In the genomic region with DNA sequence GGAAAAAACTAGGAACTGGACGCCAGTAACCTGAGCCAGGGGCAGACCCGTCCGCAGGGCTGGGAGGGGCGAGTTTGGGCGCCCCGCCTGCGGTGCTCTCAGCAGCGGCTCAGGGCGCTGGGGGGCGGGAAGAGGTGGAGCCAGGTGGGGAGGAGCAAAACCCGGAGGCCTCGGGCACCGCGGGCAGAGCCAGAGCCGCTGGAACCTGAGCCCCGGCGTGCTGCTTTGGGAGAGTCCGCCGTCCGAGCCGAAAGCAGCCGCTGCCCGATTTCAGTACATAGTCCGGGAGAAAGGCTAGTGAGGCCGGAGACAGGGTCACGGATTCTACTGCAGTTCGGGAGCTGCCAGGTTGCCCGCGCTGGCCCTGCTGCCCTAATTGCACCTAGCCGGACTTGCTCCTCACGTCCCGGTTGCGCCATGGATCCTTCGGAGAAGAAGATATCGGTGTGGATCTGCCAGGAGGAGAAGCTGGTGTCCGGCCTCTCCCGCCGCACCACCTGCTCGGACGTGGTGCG, we compare ENCODE assay signal across 7 mouse cellular contexts. TPM values are rescaled to one million over a fixed set of nuclear protein-coding genes. Genes with fewer than 3 reads are reported as not detected.
A peak's percentile ranks its signal among the peaks of the same experiment; 100 is the strongest.
DNase-seq lines count a peak whose midpoint lies in the region; ATAC-seq and TF ChIP-seq lines count a peak whose summit lies in the region.

A gene (plus strand): TSS at position 186 of the 515 bp plus-strand sequence.

- peak within 1 kb of the TSS; percentile 79 for H3K27ac ChIP-seq in gastrocnemius, adult 2 months
- H3K27ac ChIP-seq in hindbrain, embryonic 12.5 days: no peak within 1 kb of the TSS
- H3K27ac ChIP-seq in limb, embryonic 10.5 days: peak within 1 kb of the TSS; percentile 63
- no peak within 1 kb of the TSS for H3K27ac ChIP-seq in small intestine, adult 2 months (ENCODE audit: insufficient read depth, low read depth, low read length)

- WGBS in hindbrain, embryonic 12.5 days: under 1% methylated on average over 41 of the region's 41 CpGs
- WGBS in limb, embryonic 10.5 days: under 1% methylated on average over 41 of the region's 41 CpGs
- WGBS in small intestine, adult 2 months: 1% methylated on average over 41 of the region's 41 CpGs

- no peaks in the 10 kb centered on the region for H3K36me3 ChIP-seq in hindbrain, embryonic 12.5 days
- H3K36me3 ChIP-seq in limb, embryonic 10.5 days: no peaks in the 10 kb centered on the region
- no peaks in the 10 kb centered on the region for H3K36me3 ChIP-seq in small intestine, adult 2 months (ENCODE audit: control insufficient read depth, insufficient read depth, low read length)

- peak within 1 kb of the TSS; percentile 74 for H3K4me3 ChIP-seq in gastrocnemius, adult 2 months
- peak within 1 kb of the TSS; percentile 47 for H3K4me3 ChIP-seq in hindbrain, embryonic 12.5 days
- peak within 1 kb of the TSS; percentile 54 for H3K4me3 ChIP-seq in limb, embryonic 10.5 days
- H3K4me3 ChIP-seq in small intestine, adult 2 months (ENCODE audit: low read depth, low read length): peak within 1 kb of the TSS; percentile 59

- no peak for TF ChIP-seq CTCF in gastrocnemius, adult 2 months (IDR thresholded peaks at IDR 0.05)
- no peak for TF ChIP-seq CTCF in small intestine, adult 2 months (IDR thresholded peaks at IDR 0.05; ENCODE audit: extremely low read depth, insufficient read length, insufficient replicate concordance, low read depth, low read length)

- H3K9ac ChIP-seq in hindbrain, embryonic 12.5 days: peak within 1 kb of the TSS; percentile 32

- H3K27me3 ChIP-seq in hindbrain, embryonic 12.5 days: peaks cover 50% of the 10 kb centered on the region
- H3K27me3 ChIP-seq in limb, embryonic 10.5 days (ENCODE audit: low read depth, poor library complexity, severe bottlenecking): peaks cover 62% of the 10 kb centered on the region
- peaks cover 13% of the 10 kb centered on the region; the same call in 1 of the 2 replicates for H3K27me3 ChIP-seq in small intestine, adult 2 months (ENCODE audit: control insufficient read depth, insufficient read depth, low read length)

- H3K4me1 ChIP-seq in hindbrain, embryonic 12.5 days: peaks cover 23% of the 10 kb centered on the region
- H3K4me1 ChIP-seq in limb, embryonic 10.5 days: peaks cover 40% of the 10 kb centered on the region
- peaks cover 14% of the 10 kb centered on the region for H3K4me1 ChIP-seq in small intestine, adult 2 months (ENCODE audit: control insufficient read depth, insufficient read depth, insufficient read length, low read length)

- ATAC-seq in hindbrain, embryonic 12.5 days (ENCODE audit: low FRiP score): peak; percentile 56; the same call in 1 of the 2 replicates

- peak within 1 kb of the TSS; percentile 80 for H3K4me2 ChIP-seq in hindbrain, embryonic 12.5 days (replicated peaks)

- H3K9me3 ChIP-seq in hindbrain, embryonic 12.5 days (replicated peaks): no peaks in the 10 kb centered on the region
- H3K9me3 ChIP-seq in limb, embryonic 10.5 days (replicated peaks): no peaks in the 10 kb centered on the region

- DNase-seq in adrenal gland, adult 8-10 months: peak; percentile 91
- DNase-seq in cerebellum, postnatal 14 days: peak; percentile 32 to 34
- peak; percentile 88 for DNase-seq in gastrocnemius, adult 2 months
- DNase-seq in limb, embryonic 10.5 days (ENCODE audit: low spot score): peak; percentile 89
- peak; percentile 82 for DNase-seq in mesoderm, embryonic 11.5 days (ENCODE audit: low read depth, low spot score)

- intact Hi-C loops in gastrocnemius, adult 2 months (cut with DNase I): no loop called here

- TF ChIP-seq POLR2A in small intestine, adult 2 months (IDR thresholded peaks at IDR 0.05; ENCODE audit: low read depth, low read length): no peak

RNA-seq across cellular contexts. Expression of the gene that starts here (rescaled TPM):
- 10 to 100 TPM in 1 of 4 experiments, 1 to 10 TPM in 3; 1.8 to 14.3 (median 4.2) TPM for total RNA-seq in adrenal gland, adult 8-10 months (2022)
- under 1 TPM; 0.17 to 0.48 TPM for total RNA-seq in gastrocnemius, adult 2 months (2021)
- 2.2 and 2.5 TPM in 2 replicates for polyA plus RNA-seq in hindbrain, embryonic 12.5 days (2016; fragmentation: Nextera tagmentation; extraction: Ambion mirVana)
- 1.3 and 1.6 TPM in 2 replicates for polyA plus RNA-seq in limb, embryonic 10.5 days (2016; fragmentation: Nextera tagmentation; extraction: Ambion mirVana)
- polyA plus RNA-seq in small intestine, adult 2 months (2012; rRNA removed): 0.99 and 1.1 TPM in 2 replicates

Comparison
In these comparisons a context has a peak if more than half of its experiments do, and no peak if none do; other contexts are left out.
1. Peak in DNase-seq, H3K4me3 ChIP-seq and H3K27ac ChIP-seq in gastrocnemius, adult 2 months; RNA of the gene not detected or under 1 TPM.
2. DNase-seq: peak in every context shown above with its lines; median percentile 91 in adrenal gland, adult 8-10 months; 89 in limb, embryonic 10.5 days; 88 in gastrocnemius, adult 2 months; 82 in mesoderm, embryonic 11.5 days; 33 in cerebellum, postnatal 14 days.